41 mouse cellular contexts compared by ENCODE assay signal in genomic region chr3:121703155-121703879, GRCm38 (mm10). TPM values are rescaled to one million over a fixed set of nuclear protein-coding genes. Genes with fewer than 3 reads are reported as not detected.
DNase-seq lines count a peak whose midpoint lies in the region; ATAC-seq and TF ChIP-seq lines count a peak whose summit lies in the region.
"Had no signal": no experiment of that assay in that cellular context is flagged by ENCODE, and none has a peak within 500 bp of the region (broad histone marks: within the 10 kb centered on the region; RNA-seq: fewer than 3 reads in every experiment).

No protein-coding gene starts in this region.

- H3K4me3 ChIP-seq in C2C12 (ENCODE audit: insufficient read depth, poor library complexity, severe bottlenecking): no peak overlapping the region
- H3K4me3 ChIP-seq: embryonic facial prominence, embryonic 13.5 days; erythroblast, embryonic 14.5 days; hindbrain, embryonic 13.5 days; left cerebral cortex, adult 2 months; limb, embryonic 13.5 days; lung, embryonic 15.5 days; midbrain, embryonic 15.5 days; neural tube, embryonic 12.5 days had no signal

- H3K27me3 ChIP-seq in C2C12 (ENCODE audit: control insufficient read depth, insufficient read depth, insufficient read length): no peaks in the 10 kb centered on the region
- H3K27me3 ChIP-seq: embryonic facial prominence, embryonic 13.5 days; limb, embryonic 13.5 days; lung, embryonic 15.5 days; midbrain, embryonic 15.5 days; neural tube, embryonic 12.5 days had no signal

- H3ac ChIP-seq in C2C12 (ENCODE audit: control insufficient read depth, insufficient read length, low read depth): no peak overlapping the region

- ATAC-seq in hematopoietic stem cell, adult 5-6 weeks (replicated peaks in 1 of 2; ENCODE audit: insufficient read depth in 1 of 2, low FRiP score in 2 of 2, low TSS enrichment in 1 of 2, low read depth in 1 of 2, poor library complexity in 2 of 2, severe bottlenecking in 2 of 2): peak; percentile 68 to 84
- ATAC-seq: activated CD4-positive, CD25-positive, alpha-beta regulatory T cell, adult 4 months; forebrain, postnatal 0 days; intestine, embryonic 16.5 days; midbrain, embryonic 15.5 days had no signal

- no peaks in the 10 kb centered on the region for H3K79me3 ChIP-seq in C2C12 (ENCODE audit: low read depth)

- DNase-seq in NIH3T3 (ENCODE audit: low read depth): peak; percentile 64
- no peak for DNase-seq in layer of hippocampus, postnatal 10 days (ENCODE audit: low spot score in 2 of 2)
- no peak for DNase-seq in cerebellum, postnatal 4 days (ENCODE audit: low spot score in 2 of 2)
- no peak for DNase-seq in lung, postnatal 25 days (ENCODE audit: low spot score)
- no peak for DNase-seq in left cerebral cortex, adult 18-20 months (ENCODE audit: low spot score in 2 of 2)
- DNase-seq: adrenal gland, adult 2 months; adrenal gland, postnatal 36 days; cerebellum, adult 8-10 months; cerebellum, postnatal 36 days; forebrain, postnatal 0 days; heart, postnatal 36 days; kidney, adult 8-10 months; layer of hippocampus, adult 9-11 months; lung, postnatal 36 days; right cerebral cortex, adult 18-20 months; spleen, adult 18-20 months; thymus, postnatal 25 days had no signal

- H3K36me3 ChIP-seq in C2C12 (ENCODE audit: control insufficient read depth, insufficient read depth): no peaks in the 10 kb centered on the region
- H3K36me3 ChIP-seq: embryonic facial prominence, embryonic 13.5 days; hindbrain, embryonic 13.5 days; limb, embryonic 13.5 days; lung, embryonic 15.5 days; midbrain, embryonic 15.5 days; neural tube, embryonic 12.5 days had no signal

- no peak for TF ChIP-seq CTCF in C2C12 (IDR thresholded peaks at IDR 0.05; ENCODE audit: control insufficient read depth, insufficient read depth, insufficient read length)

- H3K79me2 ChIP-seq in C2C12 (ENCODE audit: control insufficient read depth, insufficient read depth): no peaks in the 10 kb centered on the region

TF ChIP-seq in C2C12, 6 proteins besides CTCF, POLR2A, EP300 and RAD21:
- no peak for TF ChIP-seq USF1 (IDR thresholded peaks at IDR 0.05; ENCODE audit: low read depth)
- TF ChIP-seq MAX (IDR thresholded peaks at IDR 0.05): peak; percentile 27

RNA-seq across cellular contexts. Expression of gene F3, which starts 20.0 kb away (rescaled TPM):
- 15.6 TPM for polyA plus RNA-seq in C2C12 (2012; fragmentation: generic; extraction: Trizol)
- total RNA-seq in hematopoietic stem cell, adult 5-6 weeks (2017): 4.6 and 5.7 TPM in 2 replicates
- total RNA-seq in layer of hippocampus, postnatal 10 days (2021): 10 to 100 TPM; 38.7 to 39.1 TPM
- total RNA-seq in left cerebral cortex, adult 18-20 months (2021): 10 to 100 TPM; 45.7 to 48.8 TPM
- polyA plus RNA-seq: activated CD4-positive, CD25-positive, alpha-beta regulatory T cell, adult 4 months; erythroblast, embryonic 14.5 days had no signal

RNA-seq across cellular contexts. Expression of gene 4930432M17Rik, which starts 32.8 kb away (rescaled TPM):
- not detected for polyA plus RNA-seq in C2C12 (2012; fragmentation: generic; extraction: Trizol)
- not detected in 2 replicates for total RNA-seq in hematopoietic stem cell, adult 5-6 weeks (2017)
- not detected for total RNA-seq in layer of hippocampus, postnatal 10 days (2021)
- total RNA-seq in left cerebral cortex, adult 18-20 months (2021): not detected
- total RNA-seq: adrenal gland, adult 2 months; adrenal gland, postnatal 36 days; forebrain, postnatal 0 days; gastrocnemius, adult 8-10 months; heart, postnatal 36 days; left cerebral cortex, adult 2 months; left cerebral cortex, postnatal 36 days had no signal
- polyA plus RNA-seq: activated CD4-positive, CD25-positive, alpha-beta regulatory T cell, adult 4 months; adrenal gland, adult 2 months; brain, embryonic 14.5 days; embryonic facial prominence, embryonic 13.5 days; erythroblast, embryonic 14.5 days; forebrain, embryonic 11.5 days; forebrain, postnatal 0 days; gonadal fat pad, adult 2 months; heart, embryonic 11.5 days; heart, embryonic 16.5 days; hindbrain, embryonic 13.5 days; intestine, embryonic 16.5 days; kidney, postnatal 0 days; large intestine, adult 2 months; limb, embryonic 13.5 days; liver, embryonic 11.5 days; liver, embryonic 16.5 days; lung, embryonic 15.5 days; midbrain, embryonic 15.5 days; neural tube, embryonic 12.5 days; stomach, embryonic 16.5 days had no signal
